Mouse (Mus musculus) heart, adult 11 months (tissue): Measurements from ENCODE around the gene Plxna4.

Experiments
- DNase-seq: peaks from one replicate; pipeline ENCODE4 v3.0.0; 2022

Gene Plxna4

DNA sequence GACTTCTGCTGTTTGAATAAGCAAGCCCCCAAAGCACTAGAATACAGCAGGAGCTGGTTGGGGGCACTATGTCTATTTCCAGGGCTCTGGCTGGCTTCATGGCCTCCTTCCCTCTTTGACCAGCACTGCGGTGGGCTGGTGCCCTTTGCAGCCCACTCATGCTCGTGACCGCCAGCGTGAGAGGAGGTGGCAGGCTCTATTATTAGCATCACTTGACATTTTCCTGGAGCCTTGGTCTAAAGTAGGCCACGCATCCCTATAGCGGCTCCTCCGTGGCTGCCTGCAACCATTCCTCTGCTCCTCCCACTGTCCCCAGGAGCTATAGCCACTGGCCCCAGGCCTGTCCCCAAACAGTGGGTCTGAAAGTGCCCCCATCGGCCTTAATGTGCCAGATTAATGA is 367.2 kb downstream of the Plxna4 start:
- no peak for DNase-seq

DNA sequence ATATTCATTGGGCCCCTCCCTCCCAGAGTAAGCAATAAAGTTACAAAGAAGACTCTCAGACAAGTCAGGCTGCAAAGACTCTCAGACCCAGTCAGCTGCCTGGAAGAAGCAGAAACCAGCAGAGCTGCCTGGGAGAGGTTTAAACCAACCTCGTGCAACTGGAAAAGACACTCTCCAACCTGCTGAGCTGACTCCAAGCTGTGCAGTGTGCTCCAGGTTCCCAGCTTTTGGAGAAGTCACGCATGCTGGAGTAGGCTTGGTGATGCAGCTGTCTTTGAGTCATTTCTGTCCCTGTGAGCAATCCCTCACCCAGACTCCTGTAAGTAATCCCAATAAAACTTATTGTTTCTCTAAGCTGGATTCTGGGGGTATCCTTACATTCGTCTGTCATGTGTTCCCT is 369.4 kb downstream of the Plxna4 start:
- no peak for DNase-seq

DNA sequence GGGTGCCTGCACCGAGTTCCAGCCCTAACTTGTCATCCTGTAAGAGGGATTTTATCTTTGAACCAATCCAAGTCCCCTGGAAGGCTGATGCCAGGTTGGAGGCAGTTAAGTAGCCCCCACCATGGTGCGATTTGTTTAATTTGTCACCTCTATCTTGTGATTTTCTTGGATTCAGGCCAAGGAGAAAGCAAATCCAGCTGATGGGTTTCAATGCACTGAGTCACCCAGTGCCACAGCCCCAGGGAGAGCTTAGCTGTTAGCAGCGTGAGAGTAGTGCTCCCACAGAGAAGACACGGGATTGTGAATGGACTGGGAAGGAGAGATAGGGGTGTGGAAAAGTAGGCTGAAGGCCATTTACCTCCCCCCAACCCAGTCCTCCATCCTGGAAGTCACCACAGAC is 375.6 kb downstream of the Plxna4 start:
- DNase-seq = no peak

DNA sequence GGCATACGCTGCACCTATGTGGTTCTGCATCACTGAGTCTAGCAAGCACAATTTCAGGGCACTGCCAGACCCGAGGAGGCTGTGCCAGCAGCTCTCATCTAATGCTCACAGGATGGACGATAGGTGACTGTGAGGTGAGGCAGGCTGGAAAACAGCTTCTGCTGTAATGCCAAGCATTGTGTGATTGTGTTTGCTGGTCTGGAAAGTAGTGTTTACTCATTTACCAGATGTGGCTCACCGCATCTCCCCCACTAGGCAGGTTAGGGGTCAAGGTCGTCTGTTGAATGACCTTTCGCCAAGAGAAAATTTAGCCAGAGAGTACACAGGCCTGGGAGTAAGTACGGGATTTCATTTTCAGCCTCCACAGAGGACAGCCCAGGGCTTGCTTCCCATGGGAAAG is 377.9 kb downstream of the Plxna4 start:
- DNase-seq = no peak

DNA sequence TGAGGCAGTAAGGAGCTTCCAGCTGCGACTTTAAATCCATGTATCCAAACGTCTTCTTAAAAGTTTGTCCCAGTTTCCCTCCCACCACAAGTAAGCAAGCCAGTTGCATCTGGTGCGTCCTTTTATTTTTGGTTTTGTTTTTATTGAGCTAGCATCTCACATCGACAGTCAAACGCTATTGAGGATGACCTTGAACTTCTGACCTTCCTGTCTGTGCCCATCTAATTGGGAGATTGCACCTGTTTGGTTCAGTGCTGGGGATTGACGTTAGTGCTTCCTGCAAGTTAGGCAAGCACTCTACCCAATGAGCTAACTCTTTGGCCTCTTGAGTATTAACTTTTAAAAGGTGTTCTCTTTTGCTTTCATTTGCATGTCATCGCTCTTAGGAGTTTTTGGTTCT is 379.0 kb downstream of the Plxna4 start:
- DNase-seq = no peak

DNA sequence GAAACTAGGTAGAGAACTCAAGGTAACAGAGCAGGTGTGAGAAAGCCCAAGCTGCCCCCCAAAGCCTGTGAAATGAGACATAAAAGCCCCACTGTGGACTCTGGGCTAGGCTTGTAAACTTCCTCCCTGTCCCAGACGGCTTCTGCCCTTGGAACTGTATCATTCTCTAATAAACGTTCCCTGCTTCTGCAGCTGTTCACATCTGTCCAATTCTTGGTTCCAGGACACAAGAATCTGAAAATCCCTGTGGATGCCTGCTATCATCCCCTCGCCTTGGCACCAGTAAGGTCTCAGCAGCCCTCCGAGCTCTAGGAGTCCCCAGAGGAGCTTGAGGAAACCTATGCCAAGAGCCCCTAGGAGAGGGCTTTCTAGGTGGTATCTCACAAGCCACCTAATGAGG is 383.7 kb downstream of the Plxna4 start:
- DNase-seq = peak; percentile 94

DNA sequence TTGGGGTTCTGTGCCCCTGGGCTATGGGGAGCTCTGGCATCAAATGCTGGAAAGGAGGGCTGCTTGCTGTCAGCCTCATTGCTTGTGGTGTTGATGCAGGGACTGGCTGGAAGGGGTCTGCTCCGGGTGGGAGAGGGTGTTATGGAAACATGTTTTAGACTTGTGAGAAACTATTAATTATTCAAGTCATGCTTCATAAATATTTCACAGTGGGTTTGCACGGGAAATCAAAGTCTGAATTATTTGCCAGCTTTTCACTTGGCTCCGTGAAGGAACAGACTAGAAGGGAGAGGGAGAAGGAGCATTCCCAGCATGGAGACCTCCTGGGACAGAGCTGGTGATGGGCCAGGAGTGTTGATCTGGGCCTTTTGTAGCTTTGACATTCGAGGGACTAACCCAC is 384.6 kb downstream of the Plxna4 start:
- peak; percentile 95 for DNase-seq

DNA sequence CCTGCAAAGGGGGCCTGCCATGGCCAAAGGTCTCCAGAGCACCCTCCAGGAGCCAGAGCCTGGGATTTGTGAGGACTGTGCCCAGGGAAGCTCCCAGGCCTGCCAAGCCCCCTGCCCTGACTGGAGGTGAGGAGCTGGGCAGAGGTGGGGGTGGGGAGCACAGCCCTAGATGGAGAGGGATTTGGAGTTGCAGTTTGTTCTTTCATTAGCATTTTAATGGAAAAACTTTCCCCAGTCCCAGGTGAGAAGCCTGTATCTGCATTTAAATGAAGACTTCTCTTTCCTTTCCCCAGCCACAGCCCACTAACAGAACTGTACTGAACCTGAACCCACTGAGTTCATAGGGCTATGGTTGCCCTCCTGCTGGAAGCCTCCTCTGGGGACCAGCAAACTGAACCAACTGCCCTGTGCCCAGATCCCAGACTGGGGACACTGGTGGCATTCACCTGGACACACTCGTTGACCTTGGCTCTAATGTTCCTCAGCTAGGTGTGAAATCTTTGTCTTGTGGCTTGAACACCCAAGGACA is 385.3 kb downstream of the Plxna4 start:
- no peak for DNase-seq

DNA sequence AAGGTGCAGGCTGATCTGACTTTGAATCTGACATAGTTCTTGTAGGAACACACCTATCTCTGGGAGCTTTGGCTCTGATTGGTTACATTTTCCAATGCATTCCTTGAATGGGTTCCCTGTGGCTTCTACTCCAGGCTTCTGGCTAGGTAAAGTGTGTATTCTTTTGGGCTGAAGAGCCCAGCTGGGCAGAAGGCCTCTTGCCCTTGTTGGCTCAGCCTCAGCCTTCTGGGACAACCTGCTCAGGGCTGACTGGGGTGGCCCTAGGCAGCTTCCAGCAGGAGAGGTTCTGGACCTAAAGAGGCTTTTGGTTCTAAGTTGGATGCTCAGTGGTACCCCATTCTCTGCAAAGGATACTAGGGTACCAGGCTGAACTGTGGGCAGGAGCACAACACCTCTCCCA is 386.5 kb downstream of the Plxna4 start:
- no peak for DNase-seq

DNA sequence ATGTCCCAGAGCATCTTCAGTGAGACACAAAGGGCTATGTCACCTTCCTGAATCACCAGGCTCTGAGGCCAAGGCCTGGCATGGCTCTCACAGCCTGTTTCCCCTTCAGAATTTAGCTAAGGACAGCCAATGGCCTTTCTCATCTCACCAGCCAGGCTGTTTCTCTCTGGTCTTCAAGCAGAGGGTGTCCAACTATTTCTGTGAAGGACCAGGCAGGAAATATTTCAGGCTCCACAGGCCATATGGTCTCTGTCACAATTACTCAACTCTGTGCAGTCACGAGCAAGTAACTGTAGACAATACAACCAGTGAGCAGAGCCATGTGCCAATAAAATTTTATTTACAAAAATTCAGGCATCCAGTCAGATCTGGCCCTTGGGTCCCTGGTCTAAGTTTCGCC is 388.4 kb downstream of the Plxna4 start:
- peak; percentile 95 for DNase-seq

DNA sequence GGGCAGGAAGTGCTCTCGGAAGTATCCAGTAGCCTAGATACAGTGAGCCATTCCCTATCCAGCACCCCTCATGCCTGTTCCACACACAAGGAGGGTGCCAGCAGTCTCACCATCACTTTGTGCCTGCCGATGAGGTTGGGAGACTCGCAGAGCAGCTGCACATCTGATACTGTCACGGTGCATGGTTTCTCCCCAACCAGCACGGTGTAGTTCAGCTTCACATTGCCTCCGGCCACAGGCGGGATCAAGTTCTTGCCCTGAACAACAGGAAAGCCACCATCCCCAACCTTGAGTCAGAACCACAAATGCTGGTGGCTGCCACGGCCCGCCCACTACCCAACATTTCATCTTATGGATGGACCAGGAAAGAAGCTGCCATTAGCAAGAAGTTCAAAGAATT is 391.1 kb downstream of the Plxna4 start:
- DNase-seq = no peak

DNA sequence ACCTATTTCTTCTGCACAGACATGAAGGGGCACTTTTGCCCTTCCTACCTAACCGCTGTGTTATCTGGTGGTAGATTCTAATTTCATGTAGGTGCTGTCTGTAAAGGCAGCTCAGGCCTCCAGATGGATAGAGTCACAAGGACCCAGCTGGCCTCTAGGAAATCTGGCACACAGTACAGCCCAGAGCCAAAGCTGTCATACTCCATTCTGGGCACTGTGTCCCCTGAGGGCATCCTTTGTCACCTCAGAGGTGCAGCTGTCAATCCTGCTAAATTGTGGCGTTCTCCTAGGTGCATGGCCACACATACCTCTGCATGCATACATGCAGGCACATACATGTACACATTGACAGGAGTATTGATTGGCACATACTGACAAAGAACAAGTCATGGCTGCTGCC is 394.9 kb downstream of the Plxna4 start:
- no peak for DNase-seq

DNA sequence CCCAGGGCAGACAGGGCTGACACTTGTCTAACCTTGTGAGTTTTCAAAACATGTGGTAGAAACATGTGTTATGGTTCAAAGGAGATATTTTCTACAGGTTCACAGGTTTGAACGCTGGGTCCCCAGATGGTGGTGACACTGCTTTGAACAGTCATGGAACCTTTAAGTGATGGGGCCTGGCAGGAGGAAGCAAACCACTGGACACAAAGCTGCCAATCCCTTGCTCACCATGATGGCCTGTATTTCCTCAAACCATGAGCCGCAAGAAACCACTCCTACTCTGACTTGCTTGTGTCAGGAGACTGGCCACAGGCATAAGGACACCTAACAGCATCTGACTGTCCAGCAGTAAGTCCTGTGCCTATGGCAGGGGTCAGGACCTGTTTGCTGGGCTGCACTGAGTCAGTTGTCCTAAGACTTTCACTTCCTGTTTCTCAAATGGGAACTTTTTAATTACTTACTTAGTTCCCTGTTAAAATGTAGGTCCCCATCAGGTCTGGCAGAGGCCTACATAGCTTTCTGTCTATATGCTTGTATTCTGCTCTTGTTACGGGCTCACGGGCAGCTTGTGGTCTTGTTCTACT is 403.5 kb downstream of the Plxna4 start:
- DNase-seq = peak; percentile 91

DNA sequence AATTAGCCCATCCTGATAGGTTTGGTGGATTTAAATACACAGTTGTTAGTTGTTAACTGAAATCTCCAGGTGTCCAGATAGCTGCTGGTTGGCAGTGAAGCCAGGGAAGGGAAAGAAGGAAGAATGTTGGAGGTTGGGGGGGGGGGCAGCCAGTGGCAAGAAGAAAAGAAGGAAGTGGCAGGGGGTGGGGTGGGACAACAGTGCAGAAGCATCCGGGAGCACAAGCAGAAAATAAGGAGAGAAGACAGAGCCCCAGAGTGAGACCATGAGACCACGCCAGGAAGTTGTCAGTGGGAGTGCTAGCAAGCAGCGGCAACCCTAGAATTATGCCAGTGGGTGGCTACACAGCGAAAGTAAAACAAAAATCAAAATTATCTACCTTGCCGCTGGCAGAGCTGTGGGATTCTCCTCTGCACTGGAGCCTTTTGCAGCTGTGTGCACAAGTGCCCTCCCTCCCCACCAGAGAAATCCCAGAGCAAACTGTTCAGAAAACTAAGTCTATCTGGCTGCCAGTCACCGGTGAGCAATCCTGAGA is 404.3 kb downstream of the Plxna4 start:
- DNase-seq = peak; percentile 90

DNA sequence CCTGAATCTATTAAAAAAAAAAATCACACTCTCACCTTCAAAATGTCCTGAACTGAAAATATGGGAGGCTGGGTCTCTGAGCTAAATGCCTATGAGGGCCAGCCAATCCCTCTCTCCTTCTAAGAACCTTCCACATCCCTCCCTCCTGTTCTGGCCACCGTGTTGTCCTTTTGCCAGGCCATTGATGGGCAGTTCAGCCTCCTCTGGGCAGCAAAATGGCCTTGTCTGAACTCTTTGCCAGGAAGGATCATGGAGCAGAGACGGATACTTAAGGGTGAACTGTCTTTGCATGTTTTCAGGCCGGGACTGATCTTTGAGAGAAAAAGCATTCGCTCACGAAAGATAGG is 408.0 kb downstream of the Plxna4 start:
- no peak for DNase-seq

DNA sequence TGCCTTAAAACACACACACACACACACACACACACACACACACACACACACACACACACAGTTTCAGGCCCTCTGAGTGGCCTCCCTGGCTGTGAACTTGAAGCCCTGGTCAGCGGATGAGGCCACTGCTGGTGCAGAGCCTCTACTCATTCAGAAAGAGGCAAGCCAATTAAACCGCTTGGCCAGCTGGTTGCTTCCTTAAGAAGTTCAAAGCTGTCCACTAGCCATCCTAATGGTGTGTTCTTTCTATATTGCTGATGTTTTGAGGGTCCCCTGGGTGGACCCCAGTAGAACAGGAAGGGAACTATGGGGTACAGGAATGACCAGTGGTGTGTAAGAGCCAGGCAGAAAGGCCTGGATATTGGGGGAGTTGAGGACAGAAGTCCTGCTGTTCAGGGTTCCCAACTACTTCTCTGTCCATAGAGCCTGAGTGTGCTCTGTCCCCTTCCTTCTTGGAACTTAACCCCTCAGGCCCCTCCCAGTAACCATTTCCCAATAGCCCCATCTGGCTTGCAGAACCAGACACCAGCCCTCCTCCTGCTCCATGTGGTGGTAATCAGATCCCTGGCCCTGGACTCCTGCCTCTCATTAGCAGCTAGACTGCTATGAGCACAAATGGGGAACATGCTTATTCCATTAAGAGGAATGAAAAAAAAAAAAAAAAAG is 408.5 kb downstream of the Plxna4 start:
- DNase-seq = peak; percentile 95

DNA sequence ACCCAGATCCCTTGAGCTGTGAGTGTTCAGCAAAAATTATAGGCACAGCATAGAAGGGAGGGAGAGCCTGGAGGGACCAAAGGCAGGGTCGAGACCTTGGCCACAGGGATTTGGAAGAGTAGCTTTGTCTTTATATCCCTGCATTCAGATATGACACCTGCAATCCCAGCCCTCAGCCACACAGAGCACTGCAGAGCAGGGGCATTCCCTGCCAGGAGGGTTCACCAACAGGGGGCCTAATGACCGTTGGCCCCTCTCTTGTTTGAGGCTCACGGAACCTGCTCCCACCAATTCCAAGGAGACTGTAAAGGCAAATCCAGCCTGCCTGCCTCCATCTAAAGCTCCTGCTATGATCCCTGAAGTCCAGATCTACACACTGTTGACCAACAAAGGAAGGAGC is 410.1 kb downstream of the Plxna4 start:
- DNase-seq = no peak

DNA sequence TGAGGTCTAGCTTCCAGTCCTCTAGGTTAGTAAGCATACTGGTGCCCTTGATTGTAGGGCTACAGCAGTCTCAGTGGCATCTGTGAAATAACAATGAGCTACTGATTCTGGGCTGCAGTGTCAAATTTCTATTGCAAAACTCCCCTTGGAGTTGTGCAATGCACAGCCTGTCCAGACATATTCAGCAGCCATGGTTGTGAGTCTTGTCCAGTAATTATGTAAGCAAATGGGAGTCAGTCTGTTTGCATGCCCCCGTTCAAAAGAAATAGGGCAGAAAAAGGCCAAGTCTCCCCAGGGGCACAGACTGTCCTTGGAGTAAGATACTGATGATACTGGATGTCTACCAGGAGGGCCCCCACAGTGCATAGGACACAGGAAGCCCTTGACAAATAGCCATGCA is 420.3 kb downstream of the Plxna4 start:
- DNase-seq = peak; percentile 97

DNA sequence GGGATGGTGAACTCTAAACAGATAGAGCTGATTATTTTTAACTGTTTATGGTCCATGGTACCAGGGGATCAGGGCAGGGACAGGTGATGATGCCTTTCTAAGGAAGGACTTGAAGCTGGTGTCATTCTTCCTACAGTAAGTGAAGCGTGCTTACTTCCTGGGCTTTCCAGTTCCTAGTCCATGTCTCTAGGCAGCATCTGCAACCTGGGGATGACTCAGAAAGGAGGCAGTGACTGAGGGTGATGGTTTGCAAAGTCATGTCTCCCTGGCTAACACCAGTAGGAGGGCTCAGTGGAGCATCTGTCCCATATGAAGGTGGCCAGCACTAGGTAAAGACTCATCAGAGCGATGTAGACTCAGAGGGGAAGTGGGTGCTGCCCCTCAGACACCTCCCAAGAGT is 427.6 kb downstream of the Plxna4 start:
- peak; percentile 57 for DNase-seq

DNA sequence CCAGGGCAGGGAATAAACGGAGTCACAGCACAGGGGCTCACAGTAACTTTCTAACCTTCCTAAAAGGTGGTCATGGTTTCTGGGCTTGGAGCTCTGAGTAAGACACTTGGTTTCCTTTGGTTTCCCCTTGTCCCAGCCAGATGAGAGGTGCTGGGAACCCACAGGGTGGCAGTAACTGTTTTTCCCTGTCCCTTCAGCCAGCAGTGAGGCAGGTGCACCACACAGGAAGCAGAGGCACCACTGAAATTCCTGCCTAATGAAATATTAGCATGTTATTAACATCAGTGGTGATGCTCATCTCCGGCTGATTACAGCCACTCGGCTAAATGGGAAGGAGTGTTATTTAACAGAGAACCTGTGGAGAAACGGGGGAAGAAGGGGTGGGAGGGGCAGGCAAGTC is 428.1 kb downstream of the Plxna4 start:
- DNase-seq = peak; percentile 80

DNA sequence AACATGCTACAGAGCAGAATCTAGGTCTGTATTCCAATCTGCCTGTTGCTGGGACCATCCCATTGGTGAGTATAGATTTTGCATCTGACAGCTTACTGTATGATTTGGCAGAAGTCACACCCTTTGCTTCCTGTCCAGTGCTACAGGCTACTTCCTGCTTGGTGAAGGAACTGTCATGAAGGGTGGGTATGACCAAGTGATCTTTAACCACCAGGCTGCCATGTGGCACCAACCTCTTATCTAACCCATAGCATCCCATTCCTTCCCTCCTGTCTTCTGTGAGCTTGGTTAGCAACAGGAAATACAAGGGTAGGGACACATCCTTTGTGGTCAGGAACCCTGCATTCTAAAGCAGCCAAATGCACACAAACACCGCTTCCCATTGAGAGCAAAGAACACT is 429.6 kb downstream of the Plxna4 start:
- peak; percentile 75 for DNase-seq

DNA sequence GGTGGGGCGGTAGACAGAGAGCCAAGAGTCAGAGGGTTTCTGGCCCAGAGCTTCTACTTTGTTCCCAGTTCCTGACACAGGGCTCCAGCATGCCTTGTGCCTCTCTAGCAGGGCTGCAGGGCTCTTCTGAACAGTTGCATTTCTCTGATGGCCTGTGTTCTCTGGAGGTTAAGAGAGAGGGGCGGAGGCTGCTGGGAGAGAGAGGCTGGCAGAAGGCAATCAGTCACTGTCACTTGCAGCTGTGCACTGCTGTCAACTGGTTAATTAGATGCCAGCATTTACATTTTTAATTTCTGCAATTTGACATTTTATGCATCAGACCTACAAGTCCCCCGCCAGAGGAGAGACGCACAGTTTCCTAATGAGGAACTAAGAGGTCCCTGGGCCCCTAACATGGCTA is 434.8 kb downstream of the Plxna4 start:
- peak; percentile 87 for DNase-seq

DNA sequence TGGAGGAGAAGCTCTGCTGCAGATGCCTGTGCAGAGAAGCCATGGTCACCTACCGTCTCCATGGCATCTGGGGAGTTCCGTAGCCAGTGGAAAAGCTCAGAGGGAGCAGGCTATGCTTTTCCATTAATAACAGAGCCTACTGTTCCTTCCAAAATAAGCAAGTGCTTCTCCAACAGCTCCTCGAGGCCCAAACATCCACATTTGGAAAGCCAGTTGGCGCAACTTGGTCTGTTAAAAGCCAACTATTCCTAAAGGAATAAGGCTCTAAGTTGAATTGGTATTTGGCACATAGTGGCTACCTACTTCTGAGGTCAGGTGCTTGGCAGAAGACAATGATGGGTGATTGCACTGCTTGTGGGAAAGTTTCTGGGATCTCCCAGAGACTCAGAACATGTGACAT is 437.2 kb downstream of the Plxna4 start:
- DNase-seq = peak; percentile 94

DNA sequence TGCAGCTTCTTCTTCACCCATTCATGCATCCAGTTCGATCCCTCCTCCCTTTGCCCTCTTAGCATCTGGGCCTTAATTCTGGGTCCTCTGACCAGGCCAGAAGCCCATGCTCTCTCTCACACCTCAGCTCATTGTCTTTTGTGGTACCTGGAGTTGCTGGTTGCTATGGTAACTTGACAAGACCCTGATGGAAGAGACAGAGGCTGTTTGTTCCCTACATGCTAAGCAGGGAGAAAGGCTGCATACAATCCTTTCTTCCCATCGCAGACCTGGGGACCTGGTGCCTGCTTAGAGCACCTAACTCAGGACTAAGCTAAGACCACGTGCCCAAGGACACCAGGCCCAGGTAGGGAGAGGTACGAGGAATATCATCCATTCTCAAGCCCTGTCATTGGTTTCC is 443.2 kb downstream of the Plxna4 start:
- peak; percentile 73 for DNase-seq

DNA sequence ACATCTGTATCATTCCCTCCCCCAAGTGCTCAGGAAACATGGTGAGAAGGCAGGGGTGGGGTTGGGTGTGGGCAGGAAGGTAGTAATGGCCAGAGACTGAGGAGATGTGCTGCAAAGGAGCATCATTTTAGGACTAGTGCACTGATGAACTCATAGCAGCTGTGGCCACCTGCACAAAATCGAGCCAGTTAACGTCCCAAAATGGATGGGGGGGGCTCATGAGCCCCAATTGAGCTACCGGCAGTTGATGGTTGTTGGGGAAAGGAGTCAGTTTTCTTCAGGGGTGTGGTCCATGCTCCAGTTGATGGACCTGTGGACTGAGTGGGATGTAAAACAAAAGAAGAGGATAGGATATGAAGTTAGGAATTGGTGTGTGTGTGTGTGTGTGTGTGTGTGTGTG is 448.5 kb downstream of the Plxna4 start:
- peak; percentile 78 for DNase-seq
